Mouse (Mus musculus): Measurements from ENCODE around the gene Sec61b. TPM values are rescaled to one million over a fixed set of nuclear protein-coding genes. Genes with fewer than 3 reads are reported as not detected.

The Sec61b gene
- polyA plus RNA-seq, 1 experiment from 2014 or later, result 272 TPM

DNA sequence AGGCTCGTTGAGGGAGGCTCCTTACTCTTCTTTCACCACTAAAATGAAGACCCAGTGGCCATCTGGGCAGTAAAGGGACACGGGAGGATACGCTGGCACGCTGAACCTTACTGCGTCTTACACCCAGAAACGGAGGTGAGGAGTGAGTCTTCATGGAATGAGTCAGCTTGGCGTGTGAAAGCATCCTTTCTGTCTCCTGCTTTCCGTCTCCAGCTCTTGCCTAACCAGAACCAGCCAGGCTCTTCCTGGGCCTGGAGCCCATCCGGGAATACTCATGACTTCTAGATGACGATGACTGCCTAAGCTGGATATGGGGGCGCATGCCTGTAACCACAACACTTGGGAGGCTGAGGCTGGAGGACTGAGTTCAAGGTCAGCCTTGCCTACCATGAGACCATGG, 33.5 kb upstream of the Sec61b start:
- Histone ChIP-seq H3K36me3 (no peaks in the 10 kb centered on the region), H3K4me3 (replicated peaks) (no peak overlapping the region), H3K27ac (replicated peaks) (peak overlapping the region; percentile 24; the same call in 1 of the 2 replicates), H3K4me1 (peaks cover 32% of the 10 kb centered on the region), H3K9me3 (replicated peaks) (no peaks in the 10 kb centered on the region), H3K9ac (replicated peaks) (no peak overlapping the region), H3K4me2 (no peak overlapping the region), H3K27me3 (replicated peaks) (no peaks in the 10 kb centered on the region)
- 78% methylated on average over 11 of the region's 11 CpGs for WGBS
- no peak for ATAC-seq (ENCODE audit: low FRiP score)

GRCm38 (mm10) chr4:47448526-47448925, 25.9 kb upstream of the Sec61b start:
- no peak overlapping the region for H3K4me3 ChIP-seq (replicated peaks)
- no peaks in the 10 kb centered on the region for H3K36me3 ChIP-seq
- no peak overlapping the region for H3K9ac ChIP-seq (replicated peaks)
- ATAC-seq (ENCODE audit: low FRiP score), result no peak
- no peaks in the 10 kb centered on the region for H3K27me3 ChIP-seq (replicated peaks)
- no peaks in the 10 kb centered on the region for H3K9me3 ChIP-seq (replicated peaks)
- peaks cover 4% of the 10 kb centered on the region; the same call in 1 of the 2 replicates for H3K4me1 ChIP-seq
- no peak overlapping the region for H3K27ac ChIP-seq (replicated peaks)
- 91% methylated on average over 3 of the region's 3 CpGs for WGBS
- H3K4me2 ChIP-seq, result no peak overlapping the region

DNA sequence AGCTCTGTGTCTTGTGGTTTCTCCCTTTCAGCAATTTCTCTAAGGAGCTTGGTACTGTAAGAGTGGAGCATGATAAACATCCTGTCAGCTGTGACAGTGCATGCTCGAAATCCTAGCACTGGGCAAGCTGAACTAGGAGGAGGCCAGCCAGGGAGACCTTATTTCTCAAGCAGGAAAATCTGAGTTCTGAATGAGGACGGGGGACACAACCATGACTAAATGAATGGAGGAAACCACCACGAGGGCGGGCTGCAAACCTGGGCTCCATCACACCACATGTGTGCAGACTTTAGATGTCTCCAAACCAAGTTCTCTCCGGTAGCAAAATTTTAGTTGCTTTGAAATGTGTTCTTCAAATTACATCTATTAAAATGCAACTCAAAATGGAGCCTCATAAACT, 25.3 kb upstream of the Sec61b start:
- Histone ChIP-seq H3K27me3 (replicated peaks) (no peaks in the 10 kb centered on the region), H3K36me3 (no peaks in the 10 kb centered on the region), H3K4me2 (no peak overlapping the region), H3K4me3 (replicated peaks) (no peak overlapping the region), H3K27ac (replicated peaks) (no peak overlapping the region), H3K4me1 (peaks cover 4% of the 10 kb centered on the region; the same call in 1 of the 2 replicates), H3K9me3 (replicated peaks) (no peaks in the 10 kb centered on the region), H3K9ac (replicated peaks) (no peak overlapping the region)
- ATAC-seq (ENCODE audit: low FRiP score), result no peak
- 40% methylated on average over 5 of the region's 5 CpGs for WGBS

DNA sequence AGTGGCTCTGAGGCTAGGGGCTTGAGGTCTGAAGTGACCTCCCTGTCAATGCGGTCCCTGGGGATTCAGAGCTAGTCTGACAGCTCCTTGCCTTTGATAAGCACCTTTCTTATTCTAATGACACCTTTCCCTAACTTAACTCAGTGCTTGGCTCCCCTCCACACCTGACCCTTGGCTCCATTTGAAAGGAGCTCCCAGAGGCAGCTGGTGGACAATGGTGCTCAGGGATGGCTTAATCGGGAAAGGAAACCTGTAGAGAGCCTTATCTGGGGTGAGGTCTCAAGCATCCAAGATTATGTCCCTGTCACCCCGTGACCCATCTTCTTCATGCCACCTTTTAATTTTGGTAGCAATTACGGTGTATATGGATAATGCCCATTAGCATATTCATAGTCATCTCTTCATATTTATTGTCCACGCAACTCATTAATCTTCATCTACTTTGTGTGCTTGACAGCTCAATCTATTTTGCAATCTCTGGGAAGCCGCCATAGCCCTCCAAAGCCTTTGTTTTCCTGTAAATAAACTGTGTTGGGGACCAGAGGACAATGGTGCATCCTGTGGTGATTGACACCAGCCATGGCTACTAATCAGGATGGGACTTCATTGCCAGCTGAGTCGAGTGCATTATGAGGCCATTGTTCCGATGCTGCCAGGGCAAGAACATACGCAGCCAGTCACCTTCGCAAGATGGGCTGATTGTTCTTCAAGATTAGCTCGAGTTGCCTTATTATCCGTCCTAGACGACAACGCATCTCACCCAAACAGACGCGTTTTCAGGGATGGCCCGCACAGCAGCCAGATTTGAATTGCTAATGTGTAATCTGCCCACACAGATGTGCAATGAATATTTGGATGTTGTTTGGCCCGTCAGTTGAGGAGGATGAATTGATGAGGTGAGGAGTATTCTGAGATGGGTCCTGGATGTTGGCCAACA, 24.6 kb upstream of the Sec61b start:
- no peaks in the 10 kb centered on the region for H3K27me3 ChIP-seq (replicated peaks)

DNA sequence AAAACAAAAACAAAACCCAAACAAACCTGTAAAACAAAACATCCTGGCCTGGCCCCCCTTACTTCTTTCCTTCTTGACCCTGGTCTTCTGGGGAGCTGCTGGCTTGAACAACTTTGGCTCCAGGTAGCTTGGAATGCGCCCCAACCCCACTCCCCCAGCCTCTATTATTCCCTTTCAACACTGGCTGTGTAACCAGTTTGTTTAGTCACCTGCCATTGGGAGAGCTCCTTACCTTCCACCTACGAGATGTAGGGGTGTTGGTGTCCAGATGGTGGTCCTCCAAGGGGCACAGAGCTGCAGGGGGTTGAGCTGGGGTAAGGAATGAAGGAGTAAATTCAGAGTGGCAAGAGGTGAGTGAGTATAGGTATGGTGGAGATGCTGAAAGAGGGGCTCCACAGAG, 7.3 kb upstream of the Sec61b start:
- WGBS, result 96% methylated on average over 2 of the region's 2 CpGs
- H3K4me2 ChIP-seq, result no peak overlapping the region
- no peaks in the 10 kb centered on the region for H3K27me3 ChIP-seq (replicated peaks)
- peaks cover 1% of the 10 kb centered on the region; the same call in 1 of the 2 replicates for H3K4me1 ChIP-seq
- H3K9ac ChIP-seq (replicated peaks), result no peak overlapping the region
- no peak overlapping the region for H3K4me3 ChIP-seq (replicated peaks)
- H3K9me3 ChIP-seq (replicated peaks), result no peaks in the 10 kb centered on the region
- peaks cover 61% of the 10 kb centered on the region for H3K36me3 ChIP-seq
- H3K27ac ChIP-seq (replicated peaks), result no peak overlapping the region
- ATAC-seq (ENCODE audit: low FRiP score), result no peak

More for the DNA sequence above, 24.6 kb upstream of the Sec61b start:
- 10% methylated on average over 18 of the region's 18 CpGs for WGBS
- no peaks in the 10 kb centered on the region for H3K36me3 ChIP-seq
- H3K9ac ChIP-seq (replicated peaks), result no peak overlapping the region
- no peak for ATAC-seq (ENCODE audit: low FRiP score)
- no peak overlapping the region for H3K27ac ChIP-seq (replicated peaks)
- no peak overlapping the region for H3K4me2 ChIP-seq
- H3K4me3 ChIP-seq (replicated peaks), result no peak overlapping the region
- H3K9me3 ChIP-seq (replicated peaks), result no peaks in the 10 kb centered on the region
- peaks cover 4% of the 10 kb centered on the region; the same call in 1 of the 2 replicates for H3K4me1 ChIP-seq

DNA sequence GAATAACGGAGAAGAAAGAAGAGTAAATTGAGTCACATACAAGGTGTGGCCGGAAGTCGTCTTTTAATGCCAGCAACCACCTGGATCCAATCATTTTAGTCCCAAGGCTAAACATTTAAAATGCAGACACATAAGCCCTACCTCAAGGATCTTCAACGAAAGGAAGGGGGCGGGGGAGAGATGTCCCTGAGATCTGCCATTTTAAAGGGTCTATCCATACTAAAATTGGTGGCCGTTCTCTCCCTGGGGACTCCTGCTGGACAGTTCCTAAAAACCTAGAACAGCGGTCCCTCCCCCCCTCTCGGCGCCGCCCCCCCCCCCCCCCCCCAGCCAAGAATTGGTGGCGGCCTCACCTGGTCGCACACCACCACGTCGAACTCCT, 881 bp upstream of the Sec61b start:
- Histone ChIP-seq H3K9ac (replicated peaks) (peak overlapping the region; percentile 99), H3K27ac (replicated peaks) (peak overlapping the region; percentile 99), H3K27me3 (replicated peaks) (no peaks in the 10 kb centered on the region), H3K4me2 (peak overlapping the region; percentile 83), H3K36me3 (peaks cover 58% of the 10 kb centered on the region), H3K4me1 (peaks cover 25% of the 10 kb centered on the region), H3K4me3 (replicated peaks) (peak overlapping the region; percentile 93), H3K9me3 (replicated peaks) (no peaks in the 10 kb centered on the region)
- peak; percentile 14; the same call in 1 of the 2 replicates for ATAC-seq (ENCODE audit: low FRiP score)
- WGBS, result 4% methylated on average over 6 of the region's 14 CpGs

GRCm38 (mm10) chr4:47474730-47475643, 529 bp downstream of the Sec61b start:
- H3K9me3 ChIP-seq (replicated peaks), result no peaks in the 10 kb centered on the region
- H3K36me3 ChIP-seq, result peaks cover 52% of the 10 kb centered on the region
- H3K27me3 ChIP-seq (replicated peaks), result no peaks in the 10 kb centered on the region
- H3K4me2 ChIP-seq, result peak overlapping the region; percentile 83
- peak overlapping the region; percentile 99 for H3K27ac ChIP-seq (replicated peaks)
- 15% methylated on average over 31 of the region's 31 CpGs for WGBS
- peak overlapping the region; percentile 99 for H3K9ac ChIP-seq (replicated peaks)
- no peak; the same call in 1 of the 2 replicates for ATAC-seq (ENCODE audit: low FRiP score)
- H3K4me3 ChIP-seq (replicated peaks), result peak overlapping the region; percentile 93
- peaks cover 25% of the 10 kb centered on the region for H3K4me1 ChIP-seq

- H3K4me3 ChIP-seq (replicated peaks), result no peak overlapping the region
- 94% methylated on average over 6 of the region's 6 CpGs for WGBS
- no peak overlapping the region for H3K27ac ChIP-seq (replicated peaks)
- peaks cover 50% of the 10 kb centered on the region for H3K36me3 ChIP-seq
- H3K4me2 ChIP-seq, result no peak overlapping the region
- H3K4me1 ChIP-seq, result peaks cover 21% of the 10 kb centered on the region
- H3K9me3 ChIP-seq (replicated peaks), result no peaks in the 10 kb centered on the region
- no peak overlapping the region for H3K9ac ChIP-seq (replicated peaks)
- no peak for ATAC-seq (ENCODE audit: low FRiP score)
- H3K27me3 ChIP-seq (replicated peaks), result no peaks in the 10 kb centered on the region
Measured at GRCm38 (mm10) chr4:47477539-47477938, 3.1 kb downstream of the Sec61b start.

GRCm38 (mm10) chr4:47480095-47480494, 5.6 kb downstream of the Sec61b start:
- 96% methylated on average over 13 of the region's 13 CpGs for WGBS
- Histone ChIP-seq H3K27ac (replicated peaks) (no peak overlapping the region), H3K4me3 (replicated peaks) (no peak overlapping the region), H3K36me3 (peaks cover 64% of the 10 kb centered on the region), H3K4me2 (no peak overlapping the region), H3K9ac (replicated peaks) (no peak overlapping the region), H3K9me3 (replicated peaks) (no peaks in the 10 kb centered on the region), H3K27me3 (replicated peaks) (no peaks in the 10 kb centered on the region), H3K4me1 (peaks cover 14% of the 10 kb centered on the region)
- no peak for ATAC-seq (ENCODE audit: low FRiP score)

DNA sequence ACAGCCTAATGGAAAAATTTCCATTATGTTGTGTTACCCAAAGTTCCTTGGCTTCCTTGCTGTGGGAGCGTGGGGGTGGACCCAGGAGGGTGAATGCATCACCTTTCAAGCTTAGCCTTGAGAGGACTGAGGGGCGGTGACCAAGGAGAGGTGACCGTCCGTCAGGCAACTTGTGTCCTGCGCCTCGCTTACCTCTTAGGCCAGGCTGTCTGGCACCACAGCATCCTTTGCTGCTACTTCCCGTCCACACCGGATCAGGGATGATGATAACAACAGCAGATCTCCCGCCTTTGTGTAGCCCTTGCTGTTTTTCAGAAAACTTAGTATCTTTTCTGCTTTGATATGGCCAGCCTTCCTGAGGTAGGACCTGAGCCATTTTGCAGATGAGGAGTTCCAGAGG, 6.1 kb downstream of the Sec61b start:
- WGBS, result over 99% methylated on average over 9 of the region's 9 CpGs

DNA sequence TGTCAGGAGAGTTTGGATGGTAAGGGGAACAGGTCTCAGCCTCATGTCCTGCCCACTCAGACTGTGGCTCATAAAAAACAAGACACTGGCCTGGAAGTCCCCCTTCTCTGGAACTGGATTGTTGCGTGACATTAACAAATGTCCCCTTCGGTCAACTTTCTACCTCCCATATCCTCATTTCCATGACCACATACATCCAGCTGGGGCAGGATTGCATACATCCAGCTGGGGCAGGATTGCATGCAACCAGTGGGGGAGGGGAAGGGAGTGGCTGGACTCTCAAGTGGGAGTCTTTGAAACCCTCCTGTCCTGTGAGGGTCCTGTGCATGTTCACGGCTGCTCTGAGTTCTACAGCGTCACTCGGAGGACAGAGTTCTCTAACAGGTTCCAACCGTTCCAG, 16.8 kb downstream of the Sec61b start:
- Histone ChIP-seq H3K9me3 (replicated peaks) (no peaks in the 10 kb centered on the region), H3K4me3 (replicated peaks) (no peak overlapping the region), H3K36me3 (no peaks in the 10 kb centered on the region), H3K27me3 (replicated peaks) (no peaks in the 10 kb centered on the region), H3K27ac (replicated peaks) (no peak overlapping the region), H3K9ac (replicated peaks) (no peak overlapping the region), H3K4me1 (peaks cover 15% of the 10 kb centered on the region), H3K4me2 (no peak overlapping the region)
- no peak for ATAC-seq (ENCODE audit: low FRiP score)
- 85% methylated on average over 6 of the region's 6 CpGs for WGBS

More for the DNA sequence above, 6.1 kb downstream of the Sec61b start:
- no peak overlapping the region for H3K9ac ChIP-seq (replicated peaks)
- no peak overlapping the region for H3K27ac ChIP-seq (replicated peaks)
- ATAC-seq (ENCODE audit: low FRiP score), result no peak
- H3K4me1 ChIP-seq, result peaks cover 9% of the 10 kb centered on the region
- peaks cover 64% of the 10 kb centered on the region for H3K36me3 ChIP-seq
- H3K27me3 ChIP-seq (replicated peaks), result no peaks in the 10 kb centered on the region
- H3K9me3 ChIP-seq (replicated peaks), result no peaks in the 10 kb centered on the region
- no peak overlapping the region for H3K4me3 ChIP-seq (replicated peaks)
- no peak overlapping the region for H3K4me2 ChIP-seq
